Mouse (Mus musculus) lung, postnatal 0 days (tissue): ENCODE data around the gene Xylt1. TPM values are rescaled to one million over a fixed set of nuclear protein-coding genes. Genes with fewer than 3 reads are reported as not detected.

Experiments used
- ATAC-seq: fragments of 200-750 bp; cut with Nextera tagmentation; 2 replicates; pipeline ENCODE4 v1.8.0; 2017; ENCODE audit warnings: moderate library complexity
- DNase-seq: peaks from one replicate; pipeline ENCODE4 v3.0.0-alpha.2; 2016; ENCODE audit warnings: low spot score
- H3K27ac ChIP-seq: fragments of 300-500 bp; sonication (generic); 2 replicates; pipeline ENCODE4 v1.5.1; 2014; ENCODE audit warnings: antibody characterized with exemption, mild to moderate bottlenecking, low read length, mixed read lengths
- H3K27me3 ChIP-seq: fragments of 300-500 bp; sonication (generic); replicated peaks from 2 replicates; pipeline ENCODE4 v1.6.1; 2014; ENCODE audit warnings: low read length, mixed read lengths; ENCODE audit not compliant: insufficient read depth
- H3K36me3 ChIP-seq: fragments of 300-500 bp; sonication (generic); 2 replicates; pipeline ENCODE4 v1.6.1; 2014; ENCODE audit warnings: low read length, mixed read lengths; ENCODE audit not compliant: insufficient read depth
- H3K4me1 ChIP-seq: fragments of 300-500 bp; sonication (generic); 2 replicates; pipeline ENCODE4 v1.6.1; 2014; ENCODE audit warnings: antibody characterized with exemption, low read depth, low read length, mixed read lengths; ENCODE audit not compliant: insufficient read depth
- H3K4me2 ChIP-seq: fragments of 300-500 bp; sonication (generic); replicated peaks from 2 replicates; pipeline ENCODE4 v1.6.1; 2014; ENCODE audit warnings: low read depth, mild to moderate bottlenecking, low read length, moderate library complexity, mixed read lengths
- H3K4me3 ChIP-seq: fragments of 300-500 bp; sonication (generic); 2 replicates; pipeline ENCODE4 v1.5.1; 2014; ENCODE audit warnings: low read depth, low read length
- H3K9ac ChIP-seq: fragments of 300-500 bp; sonication (generic); replicated peaks from 2 replicates; pipeline ENCODE4 v1.6.1; 2014; ENCODE audit warnings: low read depth, mild to moderate bottlenecking
- H3K9me3 ChIP-seq: fragments of 300-500 bp; sonication (generic); 2 replicates; pipeline ENCODE4 v1.6.1; 2016; ENCODE audit warnings: low read length, mixed read lengths
- CTCF ChIP-seq: IDR thresholded peaks from 2 replicates; pipeline ENCODE4 v1.5.1; 2016; ENCODE audit warnings: antibody characterized with exemption, mild to moderate bottlenecking
- EP300 ChIP-seq: IDR thresholded peaks from 2 replicates; pipeline ENCODE4 v1.6.1; 2016; ENCODE audit warnings: antibody characterized with exemption, mild to moderate bottlenecking, control low read depth
- WGBS: fragments of 180-500 bp; shearing (Covaris S2); extraction: QIAGEN DNeasy Blood & Tissue Kit; methylation state at CpG from one replicate; pipeline ENCODE4 v1.1.7; 2014; 5-methylcytosine and 5-hydroxymethylcytosine counted together
- polyA plus RNA-seq: library from polyadenylated mRNA; unstranded; fragments of >200 nt; fragmentation: Nextera tagmentation; extraction: Ambion mirVana; gene quantifications from 2 replicates; pipeline ENCODE4 v1.2.1, GENCODE M21; 2015

Gene Xylt1
- polyA plus RNA-seq, 1 experiment from 2014 or later: 0.45 TPM

- no peaks in the 10 kb centered on the region for H3K36me3 ChIP-seq
- H3K4me2 ChIP-seq: no peak overlapping the region
- no peaks in the 10 kb centered on the region for H3K9me3 ChIP-seq
- no peak for DNase-seq
- H3K4me1 ChIP-seq: no peaks in the 10 kb centered on the region
- no peak overlapping the region for H3K9ac ChIP-seq
- no peak for ATAC-seq
- WGBS: 49% methylated on average over 4 of the region's 4 CpGs
- H3K27me3 ChIP-seq: no peaks in the 10 kb centered on the region
- no peak overlapping the region for H3K4me3 ChIP-seq
- TF ChIP-seq EP300 (no peak), CTCF (no peak)
- no peak overlapping the region for H3K27ac ChIP-seq
Measured at GRCm38 (mm10) chr7:117393976-117394375, 13.2 kb downstream of the Xylt1 start.

GRCm38 (mm10) chr7:117394380-117394779, 13.6 kb downstream of the Xylt1 start:
- H3K36me3 ChIP-seq: no peaks in the 10 kb centered on the region
- WGBS: 79% methylated on average over 6 of the region's 6 CpGs
- no peak overlapping the region for H3K4me2 ChIP-seq
- H3K27ac ChIP-seq: no peak overlapping the region
- DNase-seq (no peak), ATAC-seq (no peak)
- H3K9me3 ChIP-seq: no peaks in the 10 kb centered on the region
- no peak overlapping the region for H3K9ac ChIP-seq
- no peak overlapping the region for H3K4me3 ChIP-seq
- no peaks in the 10 kb centered on the region for H3K4me1 ChIP-seq
- no peaks in the 10 kb centered on the region for H3K27me3 ChIP-seq
- TF ChIP-seq EP300 (no peak), CTCF (no peak)

- WGBS: 76% methylated on average over 6 of the region's 6 CpGs
- H3K27me3 ChIP-seq: no peaks in the 10 kb centered on the region
- no peak overlapping the region for H3K9ac ChIP-seq
- DNase-seq (no peak), ATAC-seq (no peak)
- H3K27ac ChIP-seq: no peak overlapping the region
- no peaks in the 10 kb centered on the region for H3K9me3 ChIP-seq
- H3K36me3 ChIP-seq: no peaks in the 10 kb centered on the region
- H3K4me1 ChIP-seq: no peaks in the 10 kb centered on the region
- TF ChIP-seq EP300: no peak
- TF ChIP-seq CTCF: no peak
- H3K4me3 ChIP-seq: no peak overlapping the region
- H3K4me2 ChIP-seq: no peak overlapping the region
Measured at GRCm38 (mm10) chr7:117395511-117395910, 14.7 kb downstream of the Xylt1 start.

- Histone ChIP-seq H3K4me2 (no peak overlapping the region), H3K36me3 (no peaks in the 10 kb centered on the region), H3K9ac (no peak overlapping the region), H3K4me3 (no peak overlapping the region), H3K27me3 (no peaks in the 10 kb centered on the region), H3K27ac (no peak overlapping the region), H3K4me1 (no peaks in the 10 kb centered on the region), H3K9me3 (no peaks in the 10 kb centered on the region)
- TF ChIP-seq CTCF (no peak), EP300 (no peak)
- 91% methylated on average over 6 of the region's 6 CpGs for WGBS
- DNase-seq: no peak
- ATAC-seq: no peak
Measured at GRCm38 (mm10) chr7:117397877-117398276, 17.1 kb downstream of the Xylt1 start.

- no peak for ATAC-seq
- 73% methylated on average over 5 of the region's 5 CpGs for whole genome bisulfite sequencing
- no peak for DNase-seq
Measured at GRCm38 (mm10) chr7:117399971-117400370, 19.2 kb downstream of the Xylt1 start.

GRCm38 (mm10) chr7:117401581-117401980, 20.8 kb downstream of the Xylt1 start:
- TF ChIP-seq EP300 (no peak), CTCF (no peak)
- 74% methylated on average over 4 of the region's 4 CpGs for WGBS
- no peak overlapping the region for H3K27ac ChIP-seq

More at GRCm38 (mm10) chr7:117399971-117400370, 19.2 kb downstream of the Xylt1 start:
- Histone ChIP-seq H3K4me3 (no peak overlapping the region), H3K4me2 (no peak overlapping the region), H3K27me3 (no peaks in the 10 kb centered on the region), H3K27ac (no peak overlapping the region), H3K36me3 (no peaks in the 10 kb centered on the region), H3K9me3 (no peaks in the 10 kb centered on the region), H3K9ac (no peak overlapping the region), H3K4me1 (no peaks in the 10 kb centered on the region)
- no peak for TF ChIP-seq EP300
- TF ChIP-seq CTCF: no peak

GRCm38 (mm10) chr7:117406336-117406735, 25.6 kb downstream of the Xylt1 start:
- H3K4me2 ChIP-seq: no peak overlapping the region
- no peaks in the 10 kb centered on the region for H3K27me3 ChIP-seq
- DNase-seq (no peak), ATAC-seq (no peak)
- H3K27ac ChIP-seq: no peak overlapping the region
- no peaks in the 10 kb centered on the region for H3K4me1 ChIP-seq
- WGBS: 53% methylated on average over 3 of the region's 3 CpGs
- no peaks in the 10 kb centered on the region for H3K9me3 ChIP-seq
- no peak overlapping the region for H3K4me3 ChIP-seq
- TF ChIP-seq CTCF: no peak
- no peak for TF ChIP-seq EP300
- no peaks in the 10 kb centered on the region for H3K36me3 ChIP-seq
- H3K9ac ChIP-seq: no peak overlapping the region

More at GRCm38 (mm10) chr7:117401581-117401980, 20.8 kb downstream of the Xylt1 start:
- no peaks in the 10 kb centered on the region for H3K36me3 ChIP-seq
- no peak overlapping the region for H3K9ac ChIP-seq
- no peak overlapping the region for H3K4me3 ChIP-seq
- no peaks in the 10 kb centered on the region for H3K27me3 ChIP-seq
- no peak overlapping the region for H3K4me2 ChIP-seq
- DNase-seq (no peak), ATAC-seq (no peak)
- no peaks in the 10 kb centered on the region for H3K4me1 ChIP-seq
- H3K9me3 ChIP-seq: no peaks in the 10 kb centered on the region
